Mouse (Mus musculus): Measurements from ENCODE around the gene Nab2.

Gene Nab2

GRCm38 (mm10) chr10:127668093-127669050 lies at the start of gene Nab2:
Gene Nab2 (minus strand): TSS chr10:127668568.
- peak; percentile 94 for DNase-seq (ENCODE audit: low read depth)

GRCm38 (mm10) chr10:127712736-127713135 lies 44.4 kb upstream of the Nab2 start:
- peak; percentile 31 for DNase-seq (ENCODE audit: low read depth)

- DNase-seq (ENCODE audit: low read depth): no peak
These were observed 42.0 kb upstream of the Nab2 start for GRCm38 (mm10) chr10:127710331-127710730.

GRCm38 (mm10) chr10:127708850-127709370 lies 40.5 kb upstream of the Nab2 start:
- DNase-seq (ENCODE audit: low read depth): peak; percentile 62

- no peak for DNase-seq (ENCODE audit: low read depth)
These were observed 39.4 kb upstream of the Nab2 start for GRCm38 (mm10) chr10:127707721-127708120.

GRCm38 (mm10) chr10:127705783-127706182 lies 37.4 kb upstream of the Nab2 start:
- no peak for DNase-seq (ENCODE audit: low read depth)

- no peak for DNase-seq (ENCODE audit: low read depth)
These were observed 36.4 kb upstream of the Nab2 start, which contains the start of gene Myo1a for GRCm38 (mm10) chr10:127704766-127705220. Gene Myo1a (plus strand): TSS chr10:127705170.

GRCm38 (mm10) chr10:127704293-127704692 lies 35.9 kb upstream of the Nab2 start:
- no peak for DNase-seq (ENCODE audit: low read depth)

- peak; percentile 58 for DNase-seq (ENCODE audit: low read depth)
These were observed 34.9 kb upstream of the Nab2 start for GRCm38 (mm10) chr10:127703299-127703698.

- DNase-seq (ENCODE audit: low read depth): no peak
These were observed 30.6 kb upstream of the Nab2 start for GRCm38 (mm10) chr10:127698966-127699365.

- no peak for DNase-seq (ENCODE audit: low read depth)
These were observed 27.4 kb upstream of the Nab2 start for GRCm38 (mm10) chr10:127695775-127696174.

- peak; percentile 69 for DNase-seq (ENCODE audit: low read depth)
These were observed 26.3 kb upstream of the Nab2 start for GRCm38 (mm10) chr10:127694636-127695035.

GRCm38 (mm10) chr10:127691053-127691452 lies 22.7 kb upstream of the Nab2 start:
- no peak for DNase-seq (ENCODE audit: low read depth)

GRCm38 (mm10) chr10:127682886-127683285 lies 14.5 kb upstream of the Nab2 start:
- peak; percentile 73 for DNase-seq (ENCODE audit: low read depth)

GRCm38 (mm10) chr10:127679881-127680280 lies 11.5 kb upstream of the Nab2 start:
- DNase-seq (ENCODE audit: low read depth): no peak

- DNase-seq (ENCODE audit: low read depth): no peak
These were observed 10.8 kb upstream of the Nab2 start for GRCm38 (mm10) chr10:127679208-127679607.

- DNase-seq (ENCODE audit: low read depth): peak; percentile 92
These were observed 9.4 kb upstream of the Nab2 start for GRCm38 (mm10) chr10:127677591-127678336.

- DNase-seq (ENCODE audit: low read depth): peak; percentile 99
These were observed 8.6 kb upstream of the Nab2 start for GRCm38 (mm10) chr10:127676691-127677548.

- no peak for DNase-seq (ENCODE audit: low read depth)
These were observed 7.6 kb upstream of the Nab2 start for GRCm38 (mm10) chr10:127675859-127676398.

- DNase-seq (ENCODE audit: low read depth): peak; percentile 94
These were observed 6.6 kb upstream of the Nab2 start for GRCm38 (mm10) chr10:127674794-127675522.
